Mouse (Mus musculus) midbrain, embryonic 10.5 days (tissue): ENCODE results near the gene Cuta. TPM values are rescaled to one million over a fixed set of nuclear protein-coding genes. Genes with fewer than 3 reads are reported as not detected.
A peak's percentile ranks its signal among the peaks of the same experiment; 100 is the strongest.
"Not testable (repeated sequence)": the region's sequence is repeated elsewhere in the genome, so short reads cannot be mapped to it uniquely, and the experiment has no call there.

Experiments used
- DNase-seq: peaks from one replicate; pipeline ENCODE4 v3.0.0-alpha.2; 2017; ENCODE audit warnings: low spot score
- H3K27ac ChIP-seq: fragments of 300-500 bp; sonication (generic); replicated peaks from 2 replicates; pipeline ENCODE4 v1.5.1; 2016; ENCODE audit warnings: mild to moderate bottlenecking
- H3K27me3 ChIP-seq: fragments of 300-500 bp; sonication (generic); 2 replicates; pipeline ENCODE4 v1.6.1; 2016; ENCODE audit warnings: low read depth, mild to moderate bottlenecking; ENCODE audit not compliant: poor library complexity, severe bottlenecking
- H3K36me3 ChIP-seq: fragments of 300-500 bp; sonication (generic); 2 replicates; pipeline ENCODE4 v1.6.1; 2016; ENCODE audit warnings: mild to moderate bottlenecking, moderate library complexity
- H3K4me1 ChIP-seq: fragments of 300-500 bp; sonication (generic); 2 replicates; pipeline ENCODE4 v1.6.1; 2016
- H3K4me3 ChIP-seq: fragments of 300-500 bp; sonication (generic); 2 replicates; pipeline ENCODE4 v1.5.1; 2016; ENCODE audit warnings: mild to moderate bottlenecking, moderate library complexity
- H3K9me3 ChIP-seq: fragments of 300-500 bp; sonication (generic); replicated peaks from 2 replicates; pipeline ENCODE4 v1.6.1; 2016; ENCODE audit warnings: mild to moderate bottlenecking
- WGBS: fragments of 180-500 bp; shearing (Covaris S2); methylation state at CpG from one replicate; pipeline ENCODE4 v1.1.7; 2016; 5-methylcytosine and 5-hydroxymethylcytosine counted together
- polyA plus RNA-seq: library from polyadenylated mRNA; unstranded; fragments of >200 nt; fragmentation: Nextera tagmentation; extraction: Ambion mirVana; gene quantifications from 2 replicates; pipeline ENCODE4 v1.2.1, GENCODE M21; 2016

Cuta gene
- polyA plus RNA-seq, 1 experiment from 2014 or later = 179 TPM

DNA sequence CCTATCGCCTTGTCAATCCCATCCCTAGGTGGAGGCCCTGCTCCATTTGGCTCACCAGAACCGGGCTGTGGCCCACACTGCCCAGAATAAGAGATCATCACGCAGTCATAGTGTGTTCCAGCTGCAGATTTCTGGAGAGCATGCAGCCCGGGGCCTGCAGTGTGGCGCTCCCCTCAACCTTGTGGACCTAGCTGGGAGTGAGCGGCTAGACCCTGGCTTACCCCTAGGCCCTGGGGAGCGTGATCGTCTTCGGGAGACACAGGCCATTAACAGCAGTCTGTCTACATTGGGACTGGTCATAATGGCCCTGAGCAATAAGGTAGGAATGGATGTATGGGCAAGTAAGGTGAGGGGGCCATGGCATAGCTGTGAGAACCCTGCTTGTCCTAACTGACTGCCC lies 14.0 kb downstream of the Cuta start:
- not testable (repeated sequence) for H3K27me3 ChIP-seq, H3K4me3 ChIP-seq, DNase-seq, H3K4me1 ChIP-seq, H3K9me3 ChIP-seq, H3K27ac ChIP-seq
- 96% methylated on average over 9 of the region's 9 CpGs for WGBS
- peaks cover 93% of the 10 kb centered on the region for H3K36me3 ChIP-seq

DNA sequence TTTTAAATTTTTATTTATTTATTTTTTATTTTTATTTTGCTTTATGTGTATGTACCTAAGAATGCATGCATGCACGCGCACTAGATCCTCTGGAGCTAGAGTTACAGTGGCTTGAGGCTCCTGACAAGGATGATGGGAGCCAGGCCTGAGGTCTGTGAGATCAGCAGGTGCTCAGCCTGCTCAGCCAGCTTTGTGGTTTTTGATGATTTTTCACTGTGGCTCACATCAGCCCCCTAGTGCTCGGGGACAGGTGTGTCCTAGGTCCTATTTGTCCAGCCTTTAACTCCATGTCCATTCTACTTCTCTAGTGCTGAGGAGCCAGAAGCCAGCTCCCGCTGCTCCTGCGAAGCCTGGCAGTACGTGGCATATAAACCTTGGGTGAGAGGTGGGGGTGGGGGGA lies 17.0 kb downstream of the Cuta start:
- not testable (repeated sequence) for H3K27ac ChIP-seq, H3K9me3 ChIP-seq, H3K4me3 ChIP-seq, DNase-seq, H3K27me3 ChIP-seq
- peaks cover 74% of the 10 kb centered on the region for H3K36me3 ChIP-seq
- WGBS = 96% methylated on average over 6 of the region's 6 CpGs
- peaks cover 15% of the 10 kb centered on the region for H3K4me1 ChIP-seq

DNA sequence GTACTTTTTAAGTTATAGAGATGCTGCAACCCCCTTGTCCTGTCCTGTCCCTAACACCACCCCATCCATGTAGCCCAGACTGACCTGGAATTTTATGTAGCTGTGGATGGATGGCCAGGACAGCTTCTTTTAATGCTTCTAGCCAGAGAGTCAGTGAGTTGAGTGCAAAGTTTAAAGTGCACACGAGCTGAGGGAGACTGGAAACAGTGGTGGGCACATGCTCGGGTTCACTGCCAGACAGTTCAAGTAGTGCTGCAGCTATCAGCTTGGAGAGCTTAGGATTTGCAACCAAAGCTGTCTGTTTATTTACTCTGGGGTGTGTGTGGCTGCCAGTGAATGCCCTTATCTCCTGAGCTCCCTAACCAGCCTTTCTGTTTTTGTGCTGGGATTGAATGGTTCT lies 19.9 kb downstream of the Cuta start:
- Histone ChIP-seq H3K4me1 (peaks cover 15% of the 10 kb centered on the region), H3K36me3 (peaks cover 46% of the 10 kb centered on the region)
- not testable (repeated sequence) for H3K4me3 ChIP-seq, H3K9me3 ChIP-seq, H3K27me3 ChIP-seq, DNase-seq, H3K27ac ChIP-seq
- WGBS = 84% methylated on average over 2 of the region's 2 CpGs

DNA sequence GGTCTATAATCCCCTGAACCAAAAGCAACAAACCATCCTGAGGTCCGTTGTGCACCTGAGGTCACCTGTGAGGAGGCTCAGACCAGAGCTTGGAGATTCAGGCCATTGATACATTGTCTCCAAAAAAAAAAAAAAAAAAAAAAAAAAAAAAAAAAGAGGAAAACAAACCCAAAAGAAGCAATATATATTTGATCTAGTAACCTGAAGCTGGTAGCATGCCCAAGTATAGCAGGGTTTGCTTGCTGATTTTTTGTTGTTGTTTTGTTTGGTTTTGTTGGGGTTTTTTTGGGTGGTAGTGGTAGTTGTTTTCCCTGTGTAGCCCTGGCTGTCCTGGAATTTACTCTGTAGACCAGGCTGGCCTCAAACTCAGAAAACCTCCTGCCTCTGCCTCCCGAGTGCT lies 21.0 kb downstream of the Cuta start:
- H3K36me3 ChIP-seq = peaks cover 36% of the 10 kb centered on the region
- H3K4me1 ChIP-seq = peaks cover 15% of the 10 kb centered on the region
- H3K27ac ChIP-seq = no peak overlapping the region
- 70% methylated on average over 2 of the region's 2 CpGs for WGBS
- DNase-seq = no peak
- no peaks in the 10 kb centered on the region for H3K27me3 ChIP-seq
- no peaks in the 10 kb centered on the region for H3K9me3 ChIP-seq
- H3K4me3 ChIP-seq = peak overlapping the region; percentile 69

DNA sequence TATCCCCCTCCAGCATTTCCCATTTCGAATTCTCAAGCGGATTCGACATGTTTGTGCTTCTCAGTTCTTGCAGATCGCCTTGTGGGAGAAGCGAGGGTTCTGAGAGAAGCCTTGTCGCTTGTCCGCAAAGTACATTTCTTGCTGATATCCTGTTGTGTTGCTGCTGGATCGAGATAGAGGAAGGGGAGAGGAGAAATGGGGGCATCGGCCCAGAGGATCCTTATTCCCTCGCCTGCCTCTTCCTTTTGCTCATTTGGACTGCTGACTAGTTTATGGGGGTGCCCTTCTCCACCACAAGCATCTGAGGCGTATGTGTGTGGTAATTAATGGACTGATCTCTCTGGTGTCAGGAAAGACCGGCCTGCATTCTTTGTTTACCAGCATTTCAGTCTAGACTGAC lies 21.8 kb downstream of the Cuta start:
- Histone ChIP-seq H3K4me3 (peak overlapping the region; percentile 69), H3K4me1 (peaks cover 15% of the 10 kb centered on the region), H3K27ac (peak overlapping the region; percentile 91), H3K36me3 (peaks cover 28% of the 10 kb centered on the region)
- not testable (repeated sequence) for H3K9me3 ChIP-seq, DNase-seq, H3K27me3 ChIP-seq
- whole genome bisulfite sequencing = 4% methylated on average over 12 of the region's 12 CpGs

DNA sequence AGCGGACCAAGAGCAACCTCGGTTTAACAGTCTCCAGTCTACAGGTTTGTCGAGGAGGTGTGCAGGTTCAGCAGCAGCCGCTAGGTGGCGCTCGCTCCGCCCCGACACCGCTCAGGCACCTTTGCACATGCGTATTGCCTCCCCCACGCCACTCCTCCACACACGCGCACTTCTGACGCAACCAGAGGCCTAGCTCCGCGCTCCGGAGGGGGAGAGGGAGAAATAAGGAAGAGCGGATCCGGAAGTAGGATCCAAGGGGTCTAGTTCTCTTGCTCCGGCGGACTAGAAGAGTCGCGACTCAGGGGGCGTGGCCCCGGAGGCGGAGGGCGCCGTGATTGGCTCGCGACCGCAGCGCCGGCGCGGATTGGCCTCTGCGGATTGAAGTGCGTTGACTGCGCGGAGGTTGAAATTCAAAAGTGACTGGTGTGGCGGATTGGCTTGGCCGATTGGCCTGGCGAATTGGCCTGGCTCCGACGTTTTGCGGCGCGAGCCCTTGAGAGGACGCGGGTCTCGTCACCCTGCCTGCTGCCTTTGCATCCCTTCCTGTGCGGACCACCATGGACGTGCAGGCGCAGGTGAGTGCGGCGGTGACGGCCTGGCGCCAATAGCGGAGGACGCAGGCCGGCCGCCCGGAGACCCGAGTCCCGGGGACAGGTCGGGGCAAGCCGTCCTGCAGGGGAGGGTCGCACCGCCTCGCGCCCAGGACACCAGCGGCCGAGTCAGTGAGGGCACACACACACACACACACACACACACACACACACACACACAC lies 22.5 kb downstream of the Cuta start, which contains the start of gene Kifc5b:
TSS of gene Kifc5b (plus strand) at position 381 of the 772 bp plus-strand sequence.
- Histone ChIP-seq H3K27ac (peak within 1 kb of the TSS; percentile 91), H3K4me1 (peaks cover 15% of the 10 kb centered on the region), H3K36me3 (peaks cover 25% of the 10 kb centered on the region), H3K4me3 (peak within 1 kb of the TSS; percentile 69), H3K9me3 (no peaks in the 10 kb centered on the region), H3K27me3 (no peaks in the 10 kb centered on the region)
- peak; percentile 100 for DNase-seq
- under 1% methylated on average over 71 of the region's 72 CpGs for WGBS

DNA sequence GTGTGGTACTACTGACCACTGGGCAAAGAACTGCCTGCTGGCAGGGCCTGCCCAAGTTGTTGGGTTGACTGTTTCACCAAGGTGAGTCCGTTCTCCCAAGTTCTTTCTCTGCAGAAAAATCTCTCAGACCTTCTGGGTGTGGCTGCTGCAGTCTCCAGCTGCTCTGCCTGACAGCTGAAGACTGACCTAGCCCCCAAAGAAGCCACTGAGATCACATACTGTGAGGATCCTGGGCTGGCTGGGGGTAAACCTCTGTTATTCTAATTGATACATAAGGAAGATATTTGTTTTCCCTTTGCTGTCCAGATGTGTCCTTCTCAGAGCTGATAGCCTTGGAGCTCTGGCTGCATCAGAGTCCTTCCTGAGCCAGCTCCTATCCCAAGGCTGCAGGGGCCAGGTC lies 24.1 kb downstream of the Cuta start:
- Histone ChIP-seq H3K9me3 (no peaks in the 10 kb centered on the region), H3K4me3 (no peak overlapping the region), H3K27ac (no peak overlapping the region), H3K27me3 (no peaks in the 10 kb centered on the region), H3K36me3 (peaks cover 9% of the 10 kb centered on the region), H3K4me1 (peaks cover 15% of the 10 kb centered on the region)
- WGBS = 37% methylated on average over 1 of the region's 1 CpGs
- no peak for DNase-seq

DNA sequence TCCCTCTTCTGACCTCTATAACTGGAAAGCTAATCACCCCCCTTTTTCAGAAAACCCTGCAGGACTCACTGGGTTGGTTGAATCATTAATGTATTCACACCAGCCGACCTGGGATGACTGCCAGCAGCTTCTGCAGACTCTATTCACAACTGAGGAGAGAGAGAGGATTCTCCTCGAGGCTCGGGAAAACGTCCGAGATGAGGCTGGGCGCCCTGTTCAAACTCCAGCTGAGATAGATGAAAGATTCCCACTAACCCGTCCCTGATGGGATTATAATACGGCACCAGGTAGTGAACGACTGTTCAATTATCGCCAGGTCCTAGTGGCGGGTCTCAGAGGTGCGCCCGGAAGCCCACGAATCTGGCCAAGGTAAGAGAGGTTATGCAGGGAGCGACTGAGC lies 31.9 kb downstream of the Cuta start:
- H3K4me3 ChIP-seq, H3K36me3 ChIP-seq, H3K4me1 ChIP-seq, H3K27ac ChIP-seq, DNase-seq, H3K9me3 ChIP-seq, H3K27me3 ChIP-seq: not testable (repeated sequence)
- WGBS = 92% methylated on average over 15 of the region's 15 CpGs

DNA sequence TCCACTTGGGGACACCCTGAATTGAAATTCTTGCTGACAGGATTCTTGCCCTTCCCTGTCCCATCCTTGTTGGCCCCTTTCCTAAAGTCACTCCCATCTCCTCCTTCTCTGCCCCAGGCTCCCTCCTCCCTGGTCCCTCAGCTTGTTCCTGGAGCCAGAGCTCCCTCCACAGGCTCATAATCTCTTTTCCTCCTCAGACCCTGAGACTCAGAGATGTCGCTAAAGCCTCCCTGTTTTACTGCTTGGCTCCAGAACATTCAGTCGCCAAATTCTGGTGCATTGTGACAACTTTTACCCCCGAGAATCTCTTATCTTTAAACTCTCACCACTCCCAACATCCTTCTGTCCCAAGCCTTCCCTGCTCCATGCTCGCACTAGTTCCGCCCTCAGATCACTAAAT lies 35.0 kb downstream of the Cuta start:
- no peaks in the 10 kb centered on the region for H3K27me3 ChIP-seq
- no peak overlapping the region for H3K4me3 ChIP-seq
- no peaks in the 10 kb centered on the region for H3K4me1 ChIP-seq
- 58% methylated on average over 5 of the region's 5 CpGs for WGBS
- H3K9me3 ChIP-seq = peaks cover 10% of the 10 kb centered on the region
- DNase-seq = no peak
- no peak overlapping the region for H3K27ac ChIP-seq
- no peaks in the 10 kb centered on the region for H3K36me3 ChIP-seq

DNA sequence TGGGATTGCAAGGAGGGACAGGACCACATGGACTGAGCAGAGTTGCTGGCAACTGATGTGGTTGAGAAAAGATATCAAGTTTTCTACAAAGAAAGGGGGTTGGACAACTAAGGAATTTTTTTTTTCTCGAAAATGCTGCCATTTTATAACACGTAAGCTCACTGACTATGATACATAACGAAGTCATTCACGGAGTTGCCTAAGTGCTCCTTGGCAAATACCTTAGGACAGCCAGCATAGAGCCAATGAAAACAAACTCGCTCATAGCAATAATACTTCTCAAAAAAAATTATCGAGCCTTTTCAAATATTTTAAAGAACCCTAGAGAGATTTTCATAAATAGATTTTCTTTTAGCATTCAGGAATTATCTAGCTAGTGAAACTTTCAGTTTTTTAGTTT lies 38.5 kb downstream of the Cuta start:
- H3K27me3 ChIP-seq = no peaks in the 10 kb centered on the region
- no peak for DNase-seq
- WGBS = 88% methylated on average over 6 of the region's 6 CpGs
- H3K9me3 ChIP-seq = no peaks in the 10 kb centered on the region; the same call in 1 of the 2 replicates
- no peaks in the 10 kb centered on the region for H3K4me1 ChIP-seq
- no peaks in the 10 kb centered on the region for H3K36me3 ChIP-seq
- H3K27ac ChIP-seq = no peak overlapping the region
- H3K4me3 ChIP-seq = no peak overlapping the region

DNA sequence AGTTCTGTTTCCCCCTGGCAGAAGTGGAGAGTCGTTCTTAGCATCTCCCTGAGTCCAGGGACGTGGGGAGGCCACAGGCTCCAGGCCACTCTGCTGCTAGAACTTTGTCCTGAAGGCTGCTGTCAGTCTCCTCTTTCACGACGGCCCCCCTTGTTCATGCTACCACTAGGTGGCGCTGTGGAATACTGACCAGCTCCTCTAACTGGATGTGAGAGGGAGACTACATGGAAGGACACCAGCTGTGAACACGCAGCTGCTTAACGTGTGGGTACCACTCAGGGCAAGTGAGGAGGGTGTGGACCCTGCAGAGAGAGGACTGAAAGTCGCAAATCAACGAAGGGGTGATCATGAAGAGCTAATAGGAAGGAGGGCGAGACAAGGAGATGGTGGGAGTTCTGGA lies 43.8 kb downstream of the Cuta start:
- peak; percentile 76 for DNase-seq
- Histone ChIP-seq H3K36me3 (no peaks in the 10 kb centered on the region), H3K27me3 (no peaks in the 10 kb centered on the region), H3K27ac (no peak overlapping the region), H3K9me3 (no peaks in the 10 kb centered on the region; the same call in 1 of the 2 replicates), H3K4me3 (no peak overlapping the region), H3K4me1 (peaks cover 12% of the 10 kb centered on the region)
- WGBS = 12% methylated on average over 10 of the region's 10 CpGs

DNA sequence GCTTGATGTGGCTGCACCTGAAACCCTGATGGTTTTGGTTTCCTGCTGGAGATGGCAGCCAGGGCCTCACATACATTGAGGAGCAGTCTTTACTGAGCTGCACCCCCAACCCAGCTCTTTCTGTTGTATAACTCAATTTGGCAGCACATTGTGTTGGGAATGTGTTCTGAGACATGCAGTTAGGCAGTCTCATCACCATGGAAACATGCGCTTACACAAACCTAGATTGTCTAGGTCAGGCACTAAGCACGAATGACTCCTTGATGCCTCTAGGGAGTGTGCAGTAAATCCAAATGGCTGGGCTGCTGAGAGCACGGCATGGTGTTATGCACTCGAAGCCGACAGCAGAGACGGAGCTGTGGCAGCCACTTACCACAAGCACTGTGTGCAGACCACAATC lies 45.0 kb downstream of the Cuta start:
- H3K4me3 ChIP-seq = no peak overlapping the region
- no peaks in the 10 kb centered on the region for H3K27me3 ChIP-seq
- peaks cover 12% of the 10 kb centered on the region for H3K4me1 ChIP-seq
- H3K36me3 ChIP-seq = no peaks in the 10 kb centered on the region
- no peak for DNase-seq
- no peak overlapping the region for H3K27ac ChIP-seq
- WGBS = 89% methylated on average over 6 of the region's 6 CpGs
- no peaks in the 10 kb centered on the region for H3K9me3 ChIP-seq

DNA sequence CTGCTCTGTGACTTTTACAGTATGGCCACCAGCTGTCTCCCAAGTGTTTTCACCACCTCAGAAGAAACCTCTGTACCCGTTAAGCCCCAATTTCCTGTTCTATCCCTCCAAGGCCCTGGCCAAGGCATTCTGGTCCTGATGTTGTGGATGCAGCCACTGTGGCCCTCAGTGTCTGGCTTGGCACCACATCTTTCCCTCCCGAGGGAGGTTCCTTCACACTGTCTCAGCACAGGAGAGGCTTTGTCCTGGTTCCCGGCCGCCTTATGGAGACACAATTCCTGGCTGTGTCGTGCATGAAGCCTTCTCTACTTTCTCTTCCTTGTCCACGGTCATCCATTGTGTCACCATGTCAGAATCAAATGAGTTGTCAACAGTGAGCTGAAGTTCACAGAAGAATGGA lies 45.9 kb downstream of the Cuta start:
- no peak overlapping the region for H3K4me3 ChIP-seq
- H3K27ac ChIP-seq = no peak overlapping the region
- H3K9me3 ChIP-seq = no peaks in the 10 kb centered on the region
- H3K4me1 ChIP-seq = peaks cover 12% of the 10 kb centered on the region
- H3K36me3 ChIP-seq = no peaks in the 10 kb centered on the region
- H3K27me3 ChIP-seq = 0 out of 2 replicates have a peak, but pooled peaks cover under 1% of the 10 kb centered on the region
- no peak for DNase-seq
- WGBS = 74% methylated on average over 6 of the region's 6 CpGs
